Mouse (Mus musculus) lung, adult 2 months (tissue): Measurements from ENCODE around the gene Cadm1. TPM values are rescaled to one million over a fixed set of nuclear protein-coding genes. Genes with fewer than 3 reads are reported as not detected.

ENCODE experiments used
- DNase-seq: peaks from one replicate; pipeline ENCODE4 v3.0.0; 2022
- H3K4me1 ChIP-seq: fragments of 200-500 bp; 2 replicates; pipeline ENCODE4 v1.6.1; 2011; ENCODE audit warnings: low read length; ENCODE audit not compliant: control insufficient read depth, insufficient read depth
- H3K4me3 ChIP-seq: fragments of 200-500 bp; replicated peaks from 2 replicates; pipeline ENCODE3; 2011; ENCODE audit warnings: low read depth, mild to moderate bottlenecking, control low read depth, low read length; ENCODE audit errors: extremely low read depth
- CTCF ChIP-seq: fragments of 200-500 bp; IDR thresholded peaks from 2 replicates; pipeline ENCODE4 v1.5.1; 2011; ENCODE audit warnings: mild to moderate bottlenecking, low read length, control low read depth; ENCODE audit not compliant: insufficient read depth
- POLR2A ChIP-seq: fragments of 200-500 bp; IDR thresholded peaks from 2 replicates; pipeline ENCODE4 v1.6.1; 2011; ENCODE audit warnings: low read depth, mild to moderate bottlenecking, control low read depth, low read length, borderline replicate concordance; ENCODE audit errors: extremely low read depth
- WGBS: fragments of 180-500 bp; shearing (Covaris S2); methylation state at CpG from one replicate; pipeline ENCODE4 v1.1.7; 2018; 5-methylcytosine and 5-hydroxymethylcytosine counted together
- polyA plus RNA-seq: library from polyadenylated mRNA; depleted of rRNA; stranded (reverse); fragments of >200 nt; gene quantifications from 2 replicates; pipeline ENCODE4 v1.2.3, GENCODE M21; 2012

The Cadm1 gene
- polyA plus RNA-seq, 1 experiment = 101 TPM

- no peak overlapping the region for H3K4me3 ChIP-seq
- no peak for DNase-seq
- WGBS = 60% methylated on average over 2 of the region's 2 CpGs
- TF ChIP-seq POLR2A (no peak), CTCF (no peak)
- no peaks in the 10 kb centered on the region for H3K4me1 ChIP-seq
Measured at GRCm38 (mm10) chr9:47861783-47862182, 331.8 kb downstream of the Cadm1 start.

- no peak for DNase-seq
- Histone ChIP-seq H3K4me3 (no peak overlapping the region), H3K4me1 (no peaks in the 10 kb centered on the region)
- 48% methylated on average over 1 of the region's 1 CpGs for WGBS
- TF ChIP-seq CTCF = no peak
- no peak for TF ChIP-seq POLR2A
Measured at GRCm38 (mm10) chr9:47866001-47866400, 336.0 kb downstream of the Cadm1 start.

DNA sequence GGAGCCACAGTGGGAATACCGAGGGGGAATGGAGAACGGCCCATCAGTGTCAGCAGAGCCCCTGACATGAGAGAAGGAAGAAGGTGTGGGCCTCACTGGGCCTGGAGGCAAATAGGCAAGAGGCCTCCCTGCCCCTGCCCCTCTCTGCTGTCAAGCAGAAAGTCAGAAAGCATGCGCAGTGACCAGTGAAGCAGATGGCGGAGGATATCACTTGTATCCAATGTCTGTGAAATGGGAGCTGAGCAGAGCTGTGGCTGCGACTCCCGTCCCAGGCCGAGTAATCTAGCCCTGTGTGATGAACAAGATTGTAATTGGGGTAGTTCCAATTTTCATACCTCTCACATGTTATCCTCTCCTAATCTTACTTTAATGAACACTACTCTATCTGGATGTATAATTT is 337.5 kb downstream of the Cadm1 start:
- no peak for DNase-seq
- WGBS = 91% methylated on average over 7 of the region's 7 CpGs

GRCm38 (mm10) chr9:47869661-47870060 is 339.7 kb downstream of the Cadm1 start:
- WGBS = 77% methylated on average over 5 of the region's 5 CpGs
- DNase-seq = no peak
- TF ChIP-seq CTCF = no peak
- no peak for TF ChIP-seq POLR2A
- no peaks in the 10 kb centered on the region for H3K4me1 ChIP-seq
- no peak overlapping the region for H3K4me3 ChIP-seq

More for the DNA sequence above, 337.5 kb downstream of the Cadm1 start:
- H3K4me1 ChIP-seq = no peaks in the 10 kb centered on the region
- no peak overlapping the region for H3K4me3 ChIP-seq
- TF ChIP-seq POLR2A (no peak), CTCF (no peak)

DNA sequence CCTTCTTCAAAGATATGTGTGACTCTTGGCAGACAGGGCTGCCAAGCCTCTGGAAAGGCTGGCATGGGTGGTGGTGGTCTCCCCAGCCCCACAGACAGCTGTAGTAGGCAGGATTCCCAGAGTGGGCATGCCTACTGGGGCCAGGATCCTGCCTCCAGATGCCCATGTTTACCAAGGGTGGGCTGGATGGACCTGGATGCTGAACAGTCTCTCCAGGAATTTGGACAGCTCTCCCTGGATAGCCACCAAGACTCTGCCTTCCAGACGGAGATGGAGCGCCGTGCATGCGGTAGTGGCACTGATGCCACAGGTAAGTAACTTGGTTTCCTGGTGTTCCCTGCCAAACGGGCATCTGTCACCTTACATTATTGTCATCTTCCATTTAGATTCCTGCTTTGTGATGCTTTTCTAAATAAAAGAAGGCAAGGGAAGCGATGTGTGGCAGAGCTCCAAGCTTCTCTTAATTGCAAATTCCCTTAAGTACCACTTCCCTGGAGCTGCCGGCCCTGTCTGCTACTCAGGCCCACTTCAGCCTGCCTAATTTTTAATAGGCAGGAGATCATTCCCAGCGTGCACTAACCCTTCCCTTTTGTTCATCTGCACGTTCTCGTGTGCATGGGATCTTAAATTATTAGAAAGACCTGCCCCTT is 346.7 kb downstream of the Cadm1 start:
- 66% methylated on average over 10 of the region's 10 CpGs for WGBS
- Histone ChIP-seq H3K4me1 (no peaks in the 10 kb centered on the region), H3K4me3 (no peak overlapping the region)
- no peak for DNase-seq
- TF ChIP-seq CTCF (no peak), POLR2A (no peak)

DNA sequence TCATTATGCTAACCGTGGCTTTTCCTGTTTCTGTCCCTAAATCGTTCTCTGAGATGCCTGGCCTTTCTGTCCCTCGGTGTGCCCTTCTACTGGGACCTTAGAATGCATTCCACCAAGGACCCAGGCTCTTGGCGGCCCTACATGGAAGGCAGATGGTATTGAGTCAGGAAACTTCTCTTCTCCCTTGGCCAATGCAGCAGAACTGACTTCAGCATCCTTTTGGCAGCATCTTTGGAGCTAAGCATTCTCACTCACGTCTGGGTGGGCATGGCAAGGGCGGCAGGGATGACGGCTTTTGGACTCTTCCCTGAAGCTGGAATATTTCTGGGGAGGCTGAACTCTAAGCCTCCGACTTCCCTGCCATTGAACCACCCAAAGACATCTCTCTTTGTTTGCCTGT is 350.2 kb downstream of the Cadm1 start:
- no peak overlapping the region for H3K4me3 ChIP-seq
- DNase-seq = no peak
- no peak for TF ChIP-seq POLR2A
- no peak for TF ChIP-seq CTCF
- no peaks in the 10 kb centered on the region for H3K4me1 ChIP-seq
- WGBS = 75% methylated on average over 8 of the region's 8 CpGs

DNA sequence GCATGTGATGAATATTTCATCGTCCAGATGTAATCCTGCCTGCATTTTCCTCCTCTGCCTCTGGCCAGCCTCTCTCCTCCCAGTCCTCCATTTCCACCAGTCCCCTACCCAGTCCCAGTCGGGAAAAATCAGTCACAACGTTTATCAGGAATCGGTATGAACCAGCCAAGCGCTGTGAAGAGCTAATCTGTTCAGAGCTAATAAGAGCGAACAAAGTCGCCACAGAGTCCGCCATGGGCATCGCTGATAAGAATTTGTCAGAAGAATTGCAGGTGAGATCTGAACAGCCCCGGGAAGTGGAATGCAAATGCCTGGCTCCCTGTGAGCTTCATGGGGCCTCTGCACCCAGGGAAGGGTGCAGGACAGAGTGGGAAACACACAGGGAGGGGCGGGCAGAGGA is 352.4 kb downstream of the Cadm1 start:
- WGBS = 35% methylated on average over 11 of the region's 11 CpGs
- no peaks in the 10 kb centered on the region for H3K4me1 ChIP-seq
- TF ChIP-seq POLR2A = no peak
- no peak for TF ChIP-seq CTCF
- H3K4me3 ChIP-seq = no peak overlapping the region
- no peak for DNase-seq

GRCm38 (mm10) chr9:47891721-47892120 is 361.7 kb downstream of the Cadm1 start:
- TF ChIP-seq CTCF (no peak), POLR2A (no peak)
- no peak overlapping the region for H3K4me3 ChIP-seq
- no peak for DNase-seq
- H3K4me1 ChIP-seq = no peaks in the 10 kb centered on the region
- WGBS = 61% methylated on average over 8 of the region's 8 CpGs

DNA sequence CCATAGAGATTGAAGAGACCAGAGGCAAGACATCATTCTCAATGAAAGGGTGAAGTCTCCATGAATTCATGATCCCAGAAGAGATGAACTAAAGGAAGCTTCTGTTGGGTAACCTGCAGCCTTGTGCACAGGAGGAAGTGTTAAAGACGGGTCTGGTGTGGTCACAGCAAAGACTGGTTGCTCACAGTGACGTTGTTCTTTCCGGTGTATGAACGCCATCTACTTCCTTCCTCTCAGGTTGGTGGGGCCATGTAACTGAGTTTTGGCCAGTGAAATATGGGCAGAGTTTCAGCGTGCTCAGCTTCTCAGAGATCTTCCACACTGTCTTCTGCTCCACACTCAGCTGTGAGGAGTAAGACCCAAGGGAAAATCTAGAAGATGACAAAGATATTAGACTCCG is 363.0 kb downstream of the Cadm1 start:
- Histone ChIP-seq H3K4me1 (no peaks in the 10 kb centered on the region), H3K4me3 (no peak overlapping the region)
- 71% methylated on average over 6 of the region's 6 CpGs for WGBS
- TF ChIP-seq POLR2A = no peak
- TF ChIP-seq CTCF = no peak
- DNase-seq = no peak

DNA sequence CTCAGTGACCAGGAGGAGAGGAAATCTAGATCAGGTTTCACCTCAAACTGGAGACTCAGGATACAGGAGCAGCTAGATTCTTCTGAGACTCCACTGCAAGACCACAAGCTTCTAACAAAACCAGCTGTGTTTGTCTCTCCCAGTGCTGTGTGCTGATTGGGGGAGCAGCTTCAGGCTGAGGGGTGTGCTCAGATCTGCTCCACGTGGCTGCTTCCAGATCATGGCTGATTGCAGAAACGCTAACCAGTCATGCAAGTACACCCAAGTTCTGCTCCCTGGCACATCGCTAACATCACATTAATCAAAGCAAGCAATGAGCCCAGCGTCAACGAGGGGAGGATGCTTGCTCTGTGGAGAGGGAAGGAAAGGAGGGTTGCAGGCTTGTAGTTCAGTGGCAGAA is 364.1 kb downstream of the Cadm1 start:
- no peak for DNase-seq
- Histone ChIP-seq H3K4me3 (no peak overlapping the region), H3K4me1 (no peaks in the 10 kb centered on the region)
- 13% methylated on average over 5 of the region's 5 CpGs for WGBS
- no peak for TF ChIP-seq CTCF
- TF ChIP-seq POLR2A = no peak

GRCm38 (mm10) chr9:47894661-47895060 is 364.7 kb downstream of the Cadm1 start:
- no peak for TF ChIP-seq CTCF
- 36% methylated on average over 7 of the region's 7 CpGs for WGBS
- DNase-seq = no peak
- Histone ChIP-seq H3K4me1 (no peaks in the 10 kb centered on the region), H3K4me3 (no peak overlapping the region)
